Mouse (Mus musculus) small intestine, adult 2 months (tissue): ENCODE measurements around the gene Cep112. TPM values are rescaled to one million over a fixed set of nuclear protein-coding genes. Genes with fewer than 3 reads are reported as not detected.
"Not testable (repeated sequence)": the region's sequence is repeated elsewhere in the genome, so short reads cannot be mapped to it uniquely, and the experiment has no call there.

Source experiments
- H3K27ac ChIP-seq: fragments of 200-500 bp; 2 replicates; pipeline ENCODE4 v1.5.1; 2012; ENCODE audit warnings: low read depth, low read length, control low read depth, inconsistent platforms; ENCODE audit not compliant: insufficient read depth
- H3K27me3 ChIP-seq: fragments of 200-500 bp; 2 replicates; pipeline ENCODE4 v1.6.1; 2012; ENCODE audit warnings: mild to moderate bottlenecking, moderate library complexity, low read length, inconsistent platforms; ENCODE audit not compliant: control insufficient read depth, insufficient read depth
- H3K36me3 ChIP-seq: fragments of 200-500 bp; 2 replicates; pipeline ENCODE4 v1.6.1; 2012; ENCODE audit warnings: mild to moderate bottlenecking, low read length, control low read depth, inconsistent platforms; ENCODE audit not compliant: control insufficient read depth, insufficient read depth
- H3K4me1 ChIP-seq: fragments of 200-500 bp; 2 replicates; pipeline ENCODE4 v1.6.1; 2012; ENCODE audit warnings: low read length, inconsistent platforms, mixed read lengths; ENCODE audit not compliant: control insufficient read depth, insufficient read depth, insufficient read length
- H3K4me3 ChIP-seq: fragments of 200-500 bp; 2 replicates; pipeline ENCODE4 v1.5.1; 2012; ENCODE audit warnings: low read depth, mild to moderate bottlenecking, control low read depth, inconsistent platforms, low read length, moderate library complexity
- CTCF ChIP-seq: fragments of 200-500 bp; IDR thresholded peaks from 2 replicates; pipeline ENCODE4 v1.5.1; 2012; ENCODE audit warnings: low read depth, mild to moderate bottlenecking, control low read depth, inconsistent platforms, low read length, moderate library complexity, mixed read lengths; ENCODE audit not compliant: insufficient replicate concordance, insufficient read length; ENCODE audit errors: extremely low read depth
- POLR2A ChIP-seq: fragments of 200-500 bp; IDR thresholded peaks from 2 replicates; pipeline ENCODE4 v1.6.1; 2012; ENCODE audit warnings: low read depth, mild to moderate bottlenecking, control low read depth, inconsistent platforms, low read length, moderate library complexity
- WGBS: fragments of 180-500 bp; shearing (Covaris S2); methylation state at CpG from one replicate; pipeline ENCODE4 v1.1.7; 2018; 5-methylcytosine and 5-hydroxymethylcytosine counted together
- polyA plus RNA-seq: library from polyadenylated mRNA; depleted of rRNA; stranded (reverse); fragments of >200 nt; gene quantifications from 2 replicates; pipeline ENCODE4 v1.2.3, GENCODE M21; 2012

Cep112 gene
- polyA plus RNA-seq, 1 experiment = 0.19 TPM

- 69% methylated on average over 6 of the region's 6 CpGs for WGBS
- H3K27me3 ChIP-seq = no peaks in the 10 kb centered on the region
- H3K27ac ChIP-seq = no peak overlapping the region
- H3K4me1 ChIP-seq = peaks cover 2% of the 10 kb centered on the region; the same call in 1 of the 2 replicates
- peak overlapping the region; percentile 49 for H3K4me3 ChIP-seq
- no peaks in the 10 kb centered on the region for H3K36me3 ChIP-seq
- no peak for TF ChIP-seq CTCF
Observed at GRCm38 (mm10) chr11:108862360-108862759, 437.4 kb downstream of the Cep112 start.

DNA sequence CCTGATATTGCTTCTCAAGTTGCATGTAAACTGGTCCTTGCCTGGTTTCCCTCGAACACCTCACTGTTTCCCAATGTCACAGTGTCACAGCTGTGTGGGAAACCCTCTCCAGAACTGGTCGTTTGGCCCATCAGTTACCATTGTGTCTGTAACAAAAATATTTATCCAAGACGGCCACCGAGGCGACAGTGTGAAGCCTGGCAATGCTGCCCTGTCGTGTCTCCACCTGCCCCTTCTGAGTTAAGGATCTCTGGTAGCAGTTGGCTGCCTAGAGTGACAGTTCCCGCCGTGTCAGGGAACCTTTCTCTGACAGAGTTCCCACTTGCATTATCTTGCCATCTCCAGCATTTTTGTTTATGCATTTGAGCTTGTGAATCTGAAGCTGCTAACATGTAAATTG, 440.8 kb downstream of the Cep112 start:
- Histone ChIP-seq H3K4me1 (no peaks in the 10 kb centered on the region), H3K27me3 (no peaks in the 10 kb centered on the region), H3K27ac (no peak overlapping the region), H3K36me3 (no peaks in the 10 kb centered on the region), H3K4me3 (no peak overlapping the region)
- TF ChIP-seq POLR2A (no peak), CTCF (no peak)
- 75% methylated on average over 8 of the region's 8 CpGs for WGBS

DNA sequence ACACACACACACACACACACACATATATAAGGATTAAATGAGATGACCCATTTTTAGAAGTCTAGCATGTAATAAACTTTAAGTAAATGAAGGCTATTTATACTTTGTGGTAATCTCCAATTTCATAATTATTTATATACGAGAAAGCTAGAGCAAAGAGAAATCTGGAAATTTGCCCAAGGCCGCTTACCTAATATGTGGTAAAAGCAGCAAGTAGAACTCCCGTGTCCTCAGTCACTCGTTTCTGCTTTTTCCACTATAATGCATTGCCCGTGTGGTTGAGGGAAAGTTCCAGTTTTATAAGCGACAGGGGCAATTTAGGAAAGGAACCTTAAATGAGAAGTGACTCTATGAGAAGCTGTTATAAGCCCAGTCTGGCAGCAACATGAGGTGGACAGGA, 442.5 kb downstream of the Cep112 start:
- no peak overlapping the region for H3K27ac ChIP-seq
- H3K4me1 ChIP-seq = no peaks in the 10 kb centered on the region
- H3K36me3 ChIP-seq = no peaks in the 10 kb centered on the region
- H3K4me3 ChIP-seq = no peak overlapping the region
- H3K27me3 ChIP-seq = no peaks in the 10 kb centered on the region
- TF ChIP-seq CTCF (no peak), POLR2A (no peak)
- 69% methylated on average over 6 of the region's 6 CpGs for WGBS

GRCm38 (mm10) chr11:108871284-108871683, 446.3 kb downstream of the Cep112 start:
- not testable (repeated sequence) for H3K27me3 ChIP-seq, H3K4me1 ChIP-seq, H3K36me3 ChIP-seq, H3K4me3 ChIP-seq, H3K27ac ChIP-seq
- 44% methylated on average over 1 of the region's 1 CpGs for WGBS

DNA sequence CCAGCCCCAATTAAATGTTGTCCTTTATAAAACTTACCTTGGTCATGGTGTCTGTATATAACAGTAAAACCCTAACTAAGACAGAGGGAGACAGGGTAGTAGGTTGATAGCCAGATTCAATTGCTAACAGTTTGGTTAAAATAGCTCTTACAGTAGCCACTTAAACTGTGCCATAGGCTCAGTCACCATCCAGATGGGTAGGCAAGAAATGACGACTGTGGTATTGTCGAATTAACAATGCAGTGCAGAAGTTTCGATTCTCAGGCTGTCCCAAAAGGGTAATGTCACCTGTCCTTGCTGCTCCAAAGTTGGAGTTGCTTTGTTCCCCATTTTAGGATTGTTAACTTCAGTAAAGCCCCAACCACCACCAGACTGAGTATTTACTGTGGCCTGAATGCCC, 446.8 kb downstream of the Cep112 start:
- Histone ChIP-seq H3K27ac (no peak overlapping the region), H3K4me3 (no peak overlapping the region), H3K4me1 (peaks cover 9% of the 10 kb centered on the region; the same call in 1 of the 2 replicates), H3K36me3 (no peaks in the 10 kb centered on the region), H3K27me3 (no peaks in the 10 kb centered on the region)
- WGBS = 90% methylated on average over 3 of the region's 3 CpGs
- TF ChIP-seq POLR2A (no peak), CTCF (no peak)

GRCm38 (mm10) chr11:108876633-108877205, 451.7 kb downstream of the Cep112 start:
- no peak overlapping the region for H3K4me3 ChIP-seq
- TF ChIP-seq CTCF (no peak), POLR2A (no peak)
- no peak overlapping the region for H3K27ac ChIP-seq
- H3K36me3 ChIP-seq = no peaks in the 10 kb centered on the region
- H3K4me1 ChIP-seq = peaks cover 12% of the 10 kb centered on the region; the same call in 1 of the 2 replicates
- H3K27me3 ChIP-seq = no peaks in the 10 kb centered on the region
- WGBS = 19% methylated on average over 7 of the region's 7 CpGs

GRCm38 (mm10) chr11:108877520-108877919, 452.5 kb downstream of the Cep112 start:
- peaks cover 12% of the 10 kb centered on the region; the same call in 1 of the 2 replicates for H3K4me1 ChIP-seq
- H3K27ac ChIP-seq = no peak overlapping the region
- H3K36me3 ChIP-seq = no peaks in the 10 kb centered on the region
- 84% methylated on average over 5 of the region's 5 CpGs for WGBS
- no peak for TF ChIP-seq POLR2A
- no peak for TF ChIP-seq CTCF
- H3K27me3 ChIP-seq = no peaks in the 10 kb centered on the region
- no peak overlapping the region for H3K4me3 ChIP-seq

GRCm38 (mm10) chr11:108880546-108880945, 455.6 kb downstream of the Cep112 start:
- TF ChIP-seq POLR2A (no peak), CTCF (no peak)
- Histone ChIP-seq H3K36me3 (no peaks in the 10 kb centered on the region), H3K4me1 (peaks cover 4% of the 10 kb centered on the region; the same call in 1 of the 2 replicates), H3K27me3 (no peaks in the 10 kb centered on the region), H3K27ac (no peak overlapping the region), H3K4me3 (no peak overlapping the region)
- WGBS = 83% methylated on average over 4 of the region's 4 CpGs
